Mouse (Mus musculus): Measurements from ENCODE around the gene Nepro. TPM values are rescaled to one million over a fixed set of nuclear protein-coding genes. Genes with fewer than 3 reads are reported as not detected.

Nepro gene
- polyA plus RNA-seq (2014; fragmentation: Nextera tagmentation; extraction: Ambion mirVana), result 12.6 and 14.5 TPM in 2 replicates

GRCm38 (mm10) chr16:44724083-44724787 lies at the start of gene Nepro:
Gene Nepro (plus strand): TSS chr16:44724301.
- Histone ChIP-seq H3K9ac (replicated peaks; ENCODE audit: low read length) (peak within 1 kb of the TSS; percentile 65), H3K9me3 (replicated peaks; ENCODE audit: control insufficient read depth, low read length) (no peaks in the 10 kb centered on the region), H3K4me3 (ENCODE audit: low read depth, low read length) (peak within 1 kb of the TSS; percentile 63), H3K36me3 (replicated peaks; ENCODE audit: control insufficient read depth, insufficient read depth, low read depth, low read length) (no peaks in the 10 kb centered on the region), H3K4me1 (ENCODE audit: control insufficient read depth, insufficient read depth, low read length) (no peaks in the 10 kb centered on the region), H3K27me3 (ENCODE audit: control insufficient read depth, insufficient read depth, low read length) (no peaks in the 10 kb centered on the region), H3K4me2 (ENCODE audit: low read depth, low read length) (peak within 1 kb of the TSS; percentile 51), H3K27ac (replicated peaks; ENCODE audit: low read depth, low read length) (peak within 1 kb of the TSS; percentile 53; the same call in 1 of the 2 replicates)
- DNase-seq (ENCODE audit: low spot score) (peak; percentile 93), ATAC-seq (replicated peaks; ENCODE audit: insufficient number of reproducible peaks, low FRiP score, low TSS enrichment, low read depth) (peak; percentile 98)
- under 1% methylated on average over 64 of the region's 64 CpGs for WGBS

- H3K4me1 ChIP-seq (ENCODE audit: control insufficient read depth, insufficient read depth, low read length), result no peaks in the 10 kb centered on the region; the same call in 1 of the 2 replicates
- no peak overlapping the region for H3K4me2 ChIP-seq (ENCODE audit: low read depth, low read length)
- no peaks in the 10 kb centered on the region for H3K36me3 ChIP-seq (replicated peaks; ENCODE audit: control insufficient read depth, insufficient read depth, low read depth, low read length)
- no peak overlapping the region for H3K9ac ChIP-seq (replicated peaks; ENCODE audit: low read length)
- DNase-seq (ENCODE audit: low spot score) (no peak), ATAC-seq (replicated peaks; ENCODE audit: insufficient number of reproducible peaks, low FRiP score, low TSS enrichment, low read depth) (no peak)
- 87% methylated on average over 2 of the region's 2 CpGs for WGBS
- no peaks in the 10 kb centered on the region for H3K9me3 ChIP-seq (replicated peaks; ENCODE audit: control insufficient read depth, low read length)
- no peak overlapping the region for H3K27ac ChIP-seq (replicated peaks; ENCODE audit: low read depth, low read length)
- H3K4me3 ChIP-seq (ENCODE audit: low read depth, low read length), result no peak overlapping the region
- no peaks in the 10 kb centered on the region for H3K27me3 ChIP-seq (ENCODE audit: control insufficient read depth, insufficient read depth, low read length)
Measured at GRCm38 (mm10) chr16:44676357-44676756, 47.7 kb upstream of the Nepro start.

- ATAC-seq (replicated peaks; ENCODE audit: insufficient number of reproducible peaks, low FRiP score, low TSS enrichment, low read depth), result peak; percentile 45
- no peak overlapping the region for H3K4me2 ChIP-seq (ENCODE audit: low read depth, low read length)
- no peaks in the 10 kb centered on the region; the same call in 1 of the 2 replicates for H3K4me1 ChIP-seq (ENCODE audit: control insufficient read depth, insufficient read depth, low read length)
- DNase-seq (ENCODE audit: low spot score), result no peak
- no peaks in the 10 kb centered on the region for H3K27me3 ChIP-seq (ENCODE audit: control insufficient read depth, insufficient read depth, low read length)
- H3K9ac ChIP-seq (replicated peaks; ENCODE audit: low read length), result no peak overlapping the region
- no peaks in the 10 kb centered on the region; the same call in 1 of the 2 replicates for H3K9me3 ChIP-seq (replicated peaks; ENCODE audit: control insufficient read depth, low read length)
- WGBS, result 46% methylated on average over 8 of the region's 8 CpGs
- no peaks in the 10 kb centered on the region for H3K36me3 ChIP-seq (replicated peaks; ENCODE audit: control insufficient read depth, insufficient read depth, low read depth, low read length)
- H3K27ac ChIP-seq (replicated peaks; ENCODE audit: low read depth, low read length), result no peak overlapping the region
- no peak overlapping the region for H3K4me3 ChIP-seq (ENCODE audit: low read depth, low read length)
Measured at GRCm38 (mm10) chr16:44679082-44679481, 45.0 kb upstream of the Nepro start.

- Histone ChIP-seq H3K4me1 (ENCODE audit: control insufficient read depth, insufficient read depth, low read length) (no peaks in the 10 kb centered on the region; the same call in 1 of the 2 replicates), H3K27ac (replicated peaks; ENCODE audit: low read depth, low read length) (peak overlapping the region; percentile 43; the same call in 1 of the 2 replicates), H3K4me2 (ENCODE audit: low read depth, low read length) (no peak overlapping the region), H3K9ac (replicated peaks; ENCODE audit: low read length) (no peak overlapping the region), H3K4me3 (ENCODE audit: low read depth, low read length) (no peak overlapping the region), H3K36me3 (replicated peaks; ENCODE audit: control insufficient read depth, insufficient read depth, low read depth, low read length) (no peaks in the 10 kb centered on the region), H3K27me3 (ENCODE audit: control insufficient read depth, insufficient read depth, low read length) (no peaks in the 10 kb centered on the region), H3K9me3 (replicated peaks; ENCODE audit: control insufficient read depth, low read length) (no peaks in the 10 kb centered on the region; the same call in 1 of the 2 replicates)
- peak; percentile 83 for DNase-seq (ENCODE audit: low spot score)
- ATAC-seq (replicated peaks; ENCODE audit: insufficient number of reproducible peaks, low FRiP score, low TSS enrichment, low read depth), result peak; percentile 76
- WGBS, result 28% methylated on average over 8 of the region's 8 CpGs
Measured at GRCm38 (mm10) chr16:44679503-44679971, 44.6 kb upstream of the Nepro start.

- DNase-seq (ENCODE audit: low spot score) (no peak), ATAC-seq (replicated peaks; ENCODE audit: insufficient number of reproducible peaks, low FRiP score, low TSS enrichment, low read depth) (no peak)
- Histone ChIP-seq H3K27ac (replicated peaks; ENCODE audit: low read depth, low read length) (no peak overlapping the region), H3K4me1 (ENCODE audit: control insufficient read depth, insufficient read depth, low read length) (no peaks in the 10 kb centered on the region; the same call in 1 of the 2 replicates), H3K4me3 (ENCODE audit: low read depth, low read length) (no peak overlapping the region), H3K27me3 (ENCODE audit: control insufficient read depth, insufficient read depth, low read length) (no peaks in the 10 kb centered on the region), H3K4me2 (ENCODE audit: low read depth, low read length) (no peak overlapping the region), H3K9me3 (replicated peaks; ENCODE audit: control insufficient read depth, low read length) (no peaks in the 10 kb centered on the region; the same call in 1 of the 2 replicates), H3K36me3 (replicated peaks; ENCODE audit: control insufficient read depth, insufficient read depth, low read depth, low read length) (no peaks in the 10 kb centered on the region), H3K9ac (replicated peaks; ENCODE audit: low read length) (no peak overlapping the region)
- WGBS, result 75% methylated on average over 9 of the region's 9 CpGs
Measured at GRCm38 (mm10) chr16:44680756-44681498, 43.2 kb upstream of the Nepro start.

GRCm38 (mm10) chr16:44684646-44685045 lies 39.5 kb upstream of the Nepro start:
- WGBS, result 87% methylated on average over 7 of the region's 7 CpGs
- no peak for ATAC-seq (replicated peaks; ENCODE audit: insufficient number of reproducible peaks, low FRiP score, low TSS enrichment, low read depth)

GRCm38 (mm10) chr16:44685401-44685800 lies 38.7 kb upstream of the Nepro start:
- H3K4me1 ChIP-seq (ENCODE audit: control insufficient read depth, insufficient read depth, low read length), result peaks cover 6% of the 10 kb centered on the region; the same call in 1 of the 2 replicates
- no peak overlapping the region for H3K4me2 ChIP-seq (ENCODE audit: low read depth, low read length)
- H3K36me3 ChIP-seq (replicated peaks; ENCODE audit: control insufficient read depth, insufficient read depth, low read depth, low read length), result no peaks in the 10 kb centered on the region
- no peak overlapping the region for H3K9ac ChIP-seq (replicated peaks; ENCODE audit: low read length)
- 80% methylated on average over 7 of the region's 7 CpGs for WGBS
- H3K9me3 ChIP-seq (replicated peaks; ENCODE audit: control insufficient read depth, low read length), result no peaks in the 10 kb centered on the region; the same call in 1 of the 2 replicates
- no peak for DNase-seq (ENCODE audit: low spot score)
- H3K4me3 ChIP-seq (ENCODE audit: low read depth, low read length), result no peak overlapping the region
- no peak overlapping the region for H3K27ac ChIP-seq (replicated peaks; ENCODE audit: low read depth, low read length)
- no peak for ATAC-seq (replicated peaks; ENCODE audit: insufficient number of reproducible peaks, low FRiP score, low TSS enrichment, low read depth)
- H3K27me3 ChIP-seq (ENCODE audit: control insufficient read depth, insufficient read depth, low read length), result no peaks in the 10 kb centered on the region

More at GRCm38 (mm10) chr16:44684646-44685045, 39.5 kb upstream of the Nepro start:
- Histone ChIP-seq H3K27me3 (ENCODE audit: control insufficient read depth, insufficient read depth, low read length) (no peaks in the 10 kb centered on the region), H3K4me3 (ENCODE audit: low read depth, low read length) (no peak overlapping the region), H3K4me1 (ENCODE audit: control insufficient read depth, insufficient read depth, low read length) (peaks cover 6% of the 10 kb centered on the region; the same call in 1 of the 2 replicates), H3K4me2 (ENCODE audit: low read depth, low read length) (no peak overlapping the region), H3K9me3 (replicated peaks; ENCODE audit: control insufficient read depth, low read length) (no peaks in the 10 kb centered on the region; the same call in 1 of the 2 replicates), H3K9ac (replicated peaks; ENCODE audit: low read length) (no peak overlapping the region), H3K27ac (replicated peaks; ENCODE audit: low read depth, low read length) (no peak overlapping the region), H3K36me3 (replicated peaks; ENCODE audit: control insufficient read depth, insufficient read depth, low read depth, low read length) (no peaks in the 10 kb centered on the region)
- no peak for DNase-seq (ENCODE audit: low spot score)

Data from embryonic facial prominence, embryonic 11.5 days (tissue).